10 mouse cellular contexts compared by ENCODE assay signal in the genomic region with DNA sequence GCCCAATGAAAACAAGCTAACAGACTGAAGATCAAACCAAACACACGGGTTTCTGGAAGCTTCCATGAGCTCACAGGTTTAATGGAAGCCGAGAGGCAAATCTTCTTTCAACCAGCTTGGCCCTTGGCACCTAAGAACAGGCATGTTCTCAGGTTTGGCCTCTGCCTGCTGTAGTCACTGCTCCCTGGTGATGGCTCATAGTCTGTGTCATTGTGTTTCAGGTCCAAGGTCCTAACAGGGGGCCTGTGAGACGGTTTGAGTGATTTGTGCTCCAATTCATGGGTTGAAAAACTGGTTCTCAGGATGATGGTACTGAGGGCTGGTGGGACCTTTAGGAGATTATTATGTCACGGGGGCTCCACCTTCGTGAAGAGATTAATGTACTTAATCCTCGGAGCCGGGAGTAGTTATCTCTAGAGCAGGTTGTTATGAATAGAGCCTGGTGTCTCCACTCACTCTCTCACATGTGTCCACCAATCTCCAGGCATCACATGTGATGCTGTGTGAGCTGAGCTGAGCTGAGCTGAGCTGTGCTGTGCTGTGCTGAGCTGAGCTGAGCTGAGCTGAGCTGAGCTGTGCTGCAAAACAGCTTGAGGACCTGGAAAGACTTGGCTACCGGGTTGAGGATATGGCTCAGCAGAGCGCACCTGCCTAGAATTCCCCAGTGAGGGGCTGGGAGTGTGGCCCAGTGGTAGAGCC. TPM values are rescaled to one million over a fixed set of nuclear protein-coding genes. Genes with fewer than 3 reads are reported as not detected.
DNase-seq lines count a peak whose midpoint lies in the region; ATAC-seq and TF ChIP-seq lines count a peak whose summit lies in the region.
"Had no signal": no experiment of that assay in that cellular context is flagged by ENCODE, and none has a peak within 500 bp of the region (broad histone marks: within the 10 kb centered on the region; RNA-seq: fewer than 3 reads in every experiment).

No protein-coding gene starts in this region.

- DNase-seq in heart, adult 2 months, result no peak
- no peak for DNase-seq in heart, postnatal 10 days
- DNase-seq in liver, adult 2 months (ENCODE audit: extremely low read depth, low read depth, low spot score), result no peak
- no peak for DNase-seq in liver
- DNase-seq in layer of hippocampus, adult 8-10 months (ENCODE audit: low spot score in 2 of 2), result no peak
- no peak for DNase-seq in B cell, adult 2 months
- DNase-seq: cerebellum, adult 18-20 months had no signal

- TF ChIP-seq CTCF in heart, adult 2 months (IDR thresholded peaks at IDR 0.05), result no peak
- TF ChIP-seq CTCF in liver, adult 2 months (IDR thresholded peaks at IDR 0.05; ENCODE audit: low read depth, low read length), result no peak

- no peak for TF ChIP-seq POLR2A in heart, adult 2 months (IDR thresholded peaks at IDR 0.05; ENCODE audit: insufficient read depth, low read depth, low read length)
- TF ChIP-seq POLR2A in liver, adult 2 months (IDR thresholded peaks at IDR 0.05; ENCODE audit: extremely low read depth, insufficient read depth, low read length), result no peak

- H3K9me3 ChIP-seq in embryonic facial prominence, embryonic 13.5 days, result no peaks in the 10 kb centered on the region

- ATAC-seq in embryonic facial prominence, embryonic 13.5 days (ENCODE audit: insufficient number of reproducible peaks, insufficient read depth, low FRiP score, low TSS enrichment, low read depth), result no peak
- peak; percentile 24; the same call in 1 of the 2 replicates for ATAC-seq in megakaryocyte progenitor cell, adult 5-6 weeks (replicated peaks; ENCODE audit: poor library complexity)
- ATAC-seq: midbrain, embryonic 16.5 days had no signal

- intact Hi-C loops in heart, adult 2 months (cut with DNase I), result loop anchor here (2.0 kb wide), 2 partner anchors 37 to 55 kb away; a partner anchor contains a TSS
- intact Hi-C loops in heart, postnatal 10 days (cut with DNase I), result loop anchor here (2.0 kb wide), 3 partner anchors 17 to 37 kb away; a partner anchor contains a TSS

- peak overlapping the region; percentile 45 for H3K4me2 ChIP-seq in embryonic facial prominence, embryonic 13.5 days

- peak overlapping the region; percentile 37 for H3K4me3 ChIP-seq in heart, adult 2 months
- H3K4me3 ChIP-seq in liver, adult 2 months (ENCODE audit: insufficient read depth, low read depth, low read length), result peak overlapping the region; percentile 6; the same call in 1 of the 2 replicates
- no peak overlapping the region for H3K4me3 ChIP-seq in embryonic facial prominence, embryonic 13.5 days

- no peak for TF ChIP-seq EP300 in heart, adult 2 months (IDR thresholded peaks at IDR 0.05; ENCODE audit: insufficient read depth, low read depth, low read length)

- peak overlapping the region; percentile 53 for H3K9ac ChIP-seq in heart, adult 2 months (ENCODE audit: low read depth, low read length)
- H3K9ac ChIP-seq in liver, adult 2 months (ENCODE audit: low read depth, low read length), result peak overlapping the region; percentile 10
- peak overlapping the region; percentile 40; the same call in 1 of the 2 replicates for H3K9ac ChIP-seq in embryonic facial prominence, embryonic 13.5 days

- H3K27me3 ChIP-seq in heart, adult 2 months (ENCODE audit: control insufficient read depth, insufficient read depth, low read length), result no peaks in the 10 kb centered on the region
- H3K27me3 ChIP-seq in liver, adult 2 months (ENCODE audit: control insufficient read depth, insufficient read depth, low read length), result no peaks in the 10 kb centered on the region
- H3K27me3 ChIP-seq in embryonic facial prominence, embryonic 13.5 days, result no peaks in the 10 kb centered on the region

- no peaks in the 10 kb centered on the region for H3K79me2 ChIP-seq in heart, adult 2 months (replicated peaks; ENCODE audit: control insufficient read depth, insufficient read depth, low read length)
- no peaks in the 10 kb centered on the region for H3K79me2 ChIP-seq in liver, adult 2 months (ENCODE audit: control insufficient read depth, insufficient read depth, low read length)

- peak overlapping the region; percentile 83 for H3K27ac ChIP-seq in heart, adult 2 months
- peak overlapping the region; percentile 88 for H3K27ac ChIP-seq in liver, adult 2 months (replicated peaks; ENCODE audit: insufficient read depth, low read depth, low read length)
- H3K27ac ChIP-seq in embryonic facial prominence, embryonic 13.5 days, result peak overlapping the region; percentile 85

- 77% methylated on average over 9 of the region's 9 CpGs for WGBS in heart, adult 2 months
- WGBS in liver, adult 2 months, result 57% methylated on average over 9 of the region's 9 CpGs
- 73% methylated on average over 9 of the region's 9 CpGs for WGBS in embryonic facial prominence, embryonic 13.5 days

- H3K4me1 ChIP-seq in heart, adult 2 months (ENCODE audit: control insufficient read depth, insufficient read depth, low read length), result peaks cover 5% of the 10 kb centered on the region
- H3K4me1 ChIP-seq in liver, adult 2 months (ENCODE audit: control insufficient read depth, insufficient read depth, low read length), result peaks cover 13% of the 10 kb centered on the region
- H3K4me1 ChIP-seq in embryonic facial prominence, embryonic 13.5 days, result peaks cover 47% of the 10 kb centered on the region

- H3K36me3 ChIP-seq in heart, adult 2 months (ENCODE audit: control insufficient read depth, insufficient read depth, low read length), result no peaks in the 10 kb centered on the region
- no peaks in the 10 kb centered on the region for H3K36me3 ChIP-seq in liver, adult 2 months (ENCODE audit: control insufficient read depth, insufficient read depth, low read length)
- no peaks in the 10 kb centered on the region for H3K36me3 ChIP-seq in embryonic facial prominence, embryonic 13.5 days

RNA-seq across cellular contexts. Expression of a gene that starts 25.2 kb away (rescaled TPM):
- total RNA-seq in heart, adult 2 months (2021), result 10 to 100 TPM; 21.9 to 26.1 TPM
- polyA plus RNA-seq in heart, adult 2 months (2012; rRNA removed), result 6.0 and 8.1 TPM in 2 replicates
- total RNA-seq in heart, postnatal 10 days (2021), result 10 to 100 TPM; 19.5 to 24.1 TPM
- 24.9 and 26.4 TPM in 2 replicates for total RNA-seq in liver, adult 2 months (2014; rRNA removed)
- polyA plus RNA-seq in liver, adult 2 months (2012; rRNA removed), result 7.3 and 8.5 TPM in 2 replicates
- polyA plus RNA-seq in embryonic facial prominence, embryonic 13.5 days (2015; fragmentation: Nextera tagmentation; extraction: Ambion mirVana), result 52.5 and 54.8 TPM in 2 replicates
- total RNA-seq in megakaryocyte progenitor cell, adult 5-6 weeks (2015), result 16.7 and 17.1 TPM in 2 replicates
- total RNA-seq in megakaryocyte progenitor cell, adult 5-6 weeks (2017), result 29.8 and 34.6 TPM in 2 replicates
- 10 to 100 TPM; 31.5 to 42.0 (median 36.7) TPM for total RNA-seq in layer of hippocampus, adult 8-10 months (2022)

RNA-seq across cellular contexts. Expression of a gene that starts 37.5 kb away (rescaled TPM):
- 1 to 10 TPM; 7.3 to 7.8 TPM for total RNA-seq in heart, adult 2 months (2021)
- polyA plus RNA-seq in heart, adult 2 months (2012; rRNA removed), result 8.6 and 16.5 TPM in 2 replicates
- 10 to 100 TPM in 1 of 2 experiments, 1 to 10 TPM in 1; 7.6 to 13.7 TPM for total RNA-seq in heart, postnatal 10 days (2021)
- total RNA-seq in liver, adult 2 months (2014; rRNA removed), result 177 and 199 TPM in 2 replicates
- polyA plus RNA-seq in liver, adult 2 months (2012; rRNA removed), result 349 and 390 TPM in 2 replicates
- 5.3 and 5.5 TPM in 2 replicates for polyA plus RNA-seq in embryonic facial prominence, embryonic 13.5 days (2015; fragmentation: Nextera tagmentation; extraction: Ambion mirVana)
- total RNA-seq in megakaryocyte progenitor cell, adult 5-6 weeks (2015), result 70.5 and 75.2 TPM in 2 replicates
- 27.2 and 29.0 TPM in 2 replicates for total RNA-seq in megakaryocyte progenitor cell, adult 5-6 weeks (2017)
- 10 to 100 TPM; 15.4 to 55.7 (median 30.3) TPM for total RNA-seq in layer of hippocampus, adult 8-10 months (2022)
